Mouse (Mus musculus): ENCODE measurements around the gene Asna1. TPM values are rescaled to one million over a fixed set of nuclear protein-coding genes. Genes with fewer than 3 reads are reported as not detected.

Gene Asna1
- total RNA-seq, 1 experiment, result 237 TPM

GRCm38 (mm10) chr8:85057367-85057766 lies 32.3 kb upstream of the Asna1 start:
- in situ Hi-C loops (cut with MboI; ENCODE audit: low sequenced_read_pairs in 2 of 2, unreplicated experiment in 2 of 2), result no loop called here
- no peak for DNase-seq (ENCODE audit: low read depth, low spot score)
- peaks cover 39% of the 10 kb centered on the region for H3K36me3 ChIP-seq (ENCODE audit: control insufficient read depth, insufficient read depth, low read length, poor library complexity, severe bottlenecking)
- H3K27ac ChIP-seq (ENCODE audit: insufficient read depth, low read depth, low read length, poor library complexity, severe bottlenecking), result no peak overlapping the region
- no peaks in the 10 kb centered on the region for H3K9me3 ChIP-seq (ENCODE audit: control insufficient read depth, insufficient read depth, low read depth, low read length)
- TF ChIP-seq CHD2 (IDR thresholded peaks at IDR 0.05; ENCODE audit: low read depth, low read length) (no peak), ZC3H11A (IDR thresholded peaks at IDR 0.05; ENCODE audit: borderline replicate concordance, low read depth, low read length) (no peak), HCFC1 (IDR thresholded peaks at IDR 0.05; ENCODE audit: borderline replicate concordance, insufficient read depth, low read length) (no peak), ZNF384 (IDR thresholded peaks at IDR 0.05; ENCODE audit: low read depth, low read length) (no peak), MAFK (IDR thresholded peaks at IDR 0.05; ENCODE audit: insufficient read depth, low read depth, low read length) (no peak)
- H3K4me1 ChIP-seq (ENCODE audit: control insufficient read depth in 2 of 2, insufficient read depth in 2 of 2, low read length in 2 of 2, poor library complexity in 1 of 2), result peaks cover 0 to 9% of the 10 kb centered on the region in 2 experiments; a peak in 1 of 4 replicates
- H3K9ac ChIP-seq (ENCODE audit: insufficient read depth, low read depth, low read length, poor library complexity, severe bottlenecking), result no peak overlapping the region
- no peak overlapping the region for H3K4me3 ChIP-seq (ENCODE audit: insufficient read depth in 1 of 2, low read depth in 1 of 2, low read length in 2 of 2, poor library complexity in 1 of 2, severe bottlenecking in 1 of 2)

- TF ChIP-seq CHD2 (IDR thresholded peaks at IDR 0.05; ENCODE audit: low read depth, low read length), result no peak
- TF ChIP-seq ZNF384 (IDR thresholded peaks at IDR 0.05; ENCODE audit: low read depth, low read length), result no peak
- DNase-seq (ENCODE audit: low read depth, low spot score), result no peak
- Histone ChIP-seq H3K36me3 (ENCODE audit: control insufficient read depth, insufficient read depth, low read length, poor library complexity, severe bottlenecking) (peaks cover 64% of the 10 kb centered on the region), H3K27ac (ENCODE audit: insufficient read depth, low read depth, low read length, poor library complexity, severe bottlenecking) (no peak overlapping the region), H3K4me1 (ENCODE audit: control insufficient read depth in 2 of 2, insufficient read depth in 2 of 2, low read length in 2 of 2, poor library complexity in 1 of 2) (peaks cover 2 to 7% of the 10 kb centered on the region in 2 experiments; a peak in 2 of 4 replicates), H3K9ac (ENCODE audit: insufficient read depth, low read depth, low read length, poor library complexity, severe bottlenecking) (no peak overlapping the region), H3K4me3 (ENCODE audit: insufficient read depth in 1 of 2, low read depth in 1 of 2, low read length in 2 of 2, poor library complexity in 1 of 2, severe bottlenecking in 1 of 2) (no peak overlapping the region), H3K9me3 (ENCODE audit: control insufficient read depth, insufficient read depth, low read depth, low read length) (no peaks in the 10 kb centered on the region)
- in situ Hi-C loops (cut with MboI; ENCODE audit: low sequenced_read_pairs in 2 of 2, unreplicated experiment in 2 of 2), result no loop called here
Observed at GRCm38 (mm10) chr8:85043619-85044018, 18.5 kb upstream of the Asna1 start.

DNA sequence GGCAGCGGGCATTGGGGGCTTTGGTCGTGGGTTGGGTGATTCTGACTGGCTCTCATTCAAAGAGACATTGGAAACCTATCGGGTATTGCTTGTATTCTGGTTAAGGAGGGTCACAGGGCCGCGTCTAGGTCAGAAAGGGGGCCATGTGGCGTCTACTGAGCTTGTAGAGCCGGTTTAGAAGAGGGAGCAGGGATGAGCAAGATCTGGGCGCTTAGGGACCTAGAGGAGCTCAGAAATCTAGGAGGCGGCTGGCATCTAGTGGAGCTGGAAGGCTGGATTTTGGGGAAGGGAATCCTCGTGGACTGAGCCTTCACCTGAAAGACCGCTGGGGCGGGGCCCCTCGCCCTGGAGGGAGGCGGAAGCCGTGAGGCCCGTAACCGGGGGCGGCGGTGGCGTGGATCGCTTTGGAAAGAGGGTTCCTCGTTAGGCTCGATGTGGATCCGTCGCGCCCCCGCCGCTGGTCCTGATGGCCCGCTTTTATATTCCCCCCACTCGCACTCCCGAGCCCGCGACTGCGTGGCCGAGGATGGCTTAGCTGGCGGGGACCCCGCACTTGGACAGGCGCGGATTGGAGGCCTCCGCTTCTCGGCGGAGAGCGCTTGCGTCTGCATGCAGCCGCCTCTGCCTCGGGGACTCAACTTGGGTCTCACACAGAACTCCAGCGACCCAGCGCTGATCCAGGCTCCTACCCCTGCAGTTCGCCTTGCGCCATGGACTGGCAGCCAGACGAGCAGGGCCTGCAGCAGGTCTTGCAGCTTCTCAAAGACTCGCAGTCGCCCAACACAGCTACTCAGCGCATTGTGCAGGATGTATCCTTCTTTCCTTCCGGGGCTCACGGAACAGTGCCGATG lies 12.8 kb upstream of the Asna1 start:
- Histone ChIP-seq H3K4me3 (ENCODE audit: insufficient read depth in 1 of 2, low read depth in 1 of 2, low read length in 2 of 2, poor library complexity in 1 of 2, severe bottlenecking in 1 of 2) (peak overlapping the region; percentile 77 to 96), H3K4me1 (ENCODE audit: control insufficient read depth in 2 of 2, insufficient read depth in 2 of 2, low read length in 2 of 2, poor library complexity in 1 of 2) (peaks cover 0 to 8% of the 10 kb centered on the region in 2 experiments; a peak in 2 of 4 replicates), H3K9ac (ENCODE audit: insufficient read depth, low read depth, low read length, poor library complexity, severe bottlenecking) (peak overlapping the region; percentile 99), H3K9me3 (ENCODE audit: control insufficient read depth, insufficient read depth, low read depth, low read length) (no peaks in the 10 kb centered on the region), H3K27ac (ENCODE audit: insufficient read depth, low read depth, low read length, poor library complexity, severe bottlenecking) (peak overlapping the region; percentile 97), H3K36me3 (ENCODE audit: control insufficient read depth, insufficient read depth, low read length, poor library complexity, severe bottlenecking) (peaks cover 19% of the 10 kb centered on the region)
- TF ChIP-seq ZC3H11A (IDR thresholded peaks at IDR 0.05; ENCODE audit: borderline replicate concordance, low read depth, low read length) (no peak), MAFK (IDR thresholded peaks at IDR 0.05; ENCODE audit: insufficient read depth, low read depth, low read length) (no peak), CHD2 (IDR thresholded peaks at IDR 0.05; ENCODE audit: low read depth, low read length) (no peak), ZNF384 (IDR thresholded peaks at IDR 0.05; ENCODE audit: low read depth, low read length) (no peak), HCFC1 (IDR thresholded peaks at IDR 0.05; ENCODE audit: borderline replicate concordance, insufficient read depth, low read length) (no peak)
- in situ Hi-C loops (cut with MboI; ENCODE audit: low sequenced_read_pairs in 2 of 2, unreplicated experiment in 2 of 2), result no loop called here
- no peak for DNase-seq (ENCODE audit: low read depth, low spot score)

- H3K4me3 ChIP-seq (ENCODE audit: insufficient read depth in 1 of 2, low read depth in 1 of 2, low read length in 2 of 2, poor library complexity in 1 of 2, severe bottlenecking in 1 of 2), result peak overlapping the region; percentile 77 to 96
- H3K36me3 ChIP-seq (ENCODE audit: control insufficient read depth, insufficient read depth, low read length, poor library complexity, severe bottlenecking), result peaks cover 18% of the 10 kb centered on the region
- no peak for TF ChIP-seq HCFC1 (IDR thresholded peaks at IDR 0.05; ENCODE audit: borderline replicate concordance, insufficient read depth, low read length)
- no peak for TF ChIP-seq CHD2 (IDR thresholded peaks at IDR 0.05; ENCODE audit: low read depth, low read length)
- no peak for TF ChIP-seq ZNF384 (IDR thresholded peaks at IDR 0.05; ENCODE audit: low read depth, low read length)
- no peak for TF ChIP-seq ZC3H11A (IDR thresholded peaks at IDR 0.05; ENCODE audit: borderline replicate concordance, low read depth, low read length)
- TF ChIP-seq MAFK (IDR thresholded peaks at IDR 0.05; ENCODE audit: insufficient read depth, low read depth, low read length), result peak; percentile 29; the same call in 1 of the 2 replicates
- H3K9me3 ChIP-seq (ENCODE audit: control insufficient read depth, insufficient read depth, low read depth, low read length), result no peaks in the 10 kb centered on the region
- peak overlapping the region; percentile 99 for H3K9ac ChIP-seq (ENCODE audit: insufficient read depth, low read depth, low read length, poor library complexity, severe bottlenecking)
- peak overlapping the region; percentile 97 for H3K27ac ChIP-seq (ENCODE audit: insufficient read depth, low read depth, low read length, poor library complexity, severe bottlenecking)
- H3K4me1 ChIP-seq (ENCODE audit: control insufficient read depth in 2 of 2, insufficient read depth in 2 of 2, low read length in 2 of 2, poor library complexity in 1 of 2), result peaks cover 0 to 9% of the 10 kb centered on the region in 2 experiments; a peak in 2 of 4 replicates
- in situ Hi-C loops (cut with MboI; ENCODE audit: low sequenced_read_pairs in 2 of 2, unreplicated experiment in 2 of 2), result no loop called here
- DNase-seq (ENCODE audit: low read depth, low spot score), result no peak
Observed at GRCm38 (mm10) chr8:85037366-85037680, 12.2 kb upstream of the Asna1 start.
